In genomic region chr1:186373386-186373785, GRCm38 (mm10) we compare ENCODE assay signal across 22 mouse cellular contexts.
DNase-seq lines count a peak whose midpoint lies in the region; ATAC-seq and TF ChIP-seq lines count a peak whose summit lies in the region.
"Had no signal": no experiment of that assay in that cellular context is flagged by ENCODE, and none has a peak within 500 bp of the region (broad histone marks: within the 10 kb centered on the region; RNA-seq: fewer than 3 reads in every experiment).

No protein-coding gene starts in this region.

- H3K4me1 ChIP-seq in liver, postnatal 0 days (ENCODE audit: insufficient read depth), result no peaks in the 10 kb centered on the region
- no peaks in the 10 kb centered on the region for H3K4me1 ChIP-seq in liver, embryonic 12.5 days
- H3K4me1 ChIP-seq in neural tube, embryonic 15.5 days, result no peaks in the 10 kb centered on the region
- H3K4me1 ChIP-seq in embryonic facial prominence, embryonic 15.5 days, result peaks cover 3% of the 10 kb centered on the region; the same call in 1 of the 2 replicates
- H3K4me1 ChIP-seq: hindbrain, embryonic 15.5 days had no signal

- H3K4me3 ChIP-seq in liver, postnatal 0 days (ENCODE audit: low read depth, low read length), result no peak overlapping the region
- H3K4me3 ChIP-seq in liver, embryonic 12.5 days, result no peak overlapping the region
- no peak overlapping the region for H3K4me3 ChIP-seq in neural tube, embryonic 15.5 days (replicated peaks)
- H3K4me3 ChIP-seq in embryonic facial prominence, embryonic 15.5 days (replicated peaks), result no peak overlapping the region
- H3K4me3 ChIP-seq: erythroblast, embryonic 14.5 days; forebrain, embryonic 10.5 days; heart, adult 2 months; heart, embryonic 15.5 days; hindbrain, embryonic 15.5 days had no signal

- no peak for ATAC-seq in liver, postnatal 0 days
- ATAC-seq in liver, embryonic 12.5 days, result no peak
- no peak for ATAC-seq in neural tube, embryonic 15.5 days (ENCODE audit: low FRiP score)
- no peak for ATAC-seq in embryonic facial prominence, embryonic 15.5 days (ENCODE audit: insufficient number of reproducible peaks, low FRiP score, low TSS enrichment, low read depth)
- ATAC-seq in granulocyte monocyte progenitor cell, adult 5-6 weeks (replicated peaks; ENCODE audit: poor library complexity, severe bottlenecking), result no peak
- ATAC-seq: forebrain, embryonic 14.5 days; inflammation-experienced regulatory T-cells, adult 6 months had no signal

- TF ChIP-seq CTCF in liver, postnatal 0 days (IDR thresholded peaks at IDR 0.05; ENCODE audit: low read depth), result no peak

- no peaks in the 10 kb centered on the region for H3K27me3 ChIP-seq in liver, postnatal 0 days (ENCODE audit: insufficient read depth, low read length)
- H3K27me3 ChIP-seq in liver, embryonic 12.5 days (replicated peaks), result no peaks in the 10 kb centered on the region
- H3K27me3 ChIP-seq in neural tube, embryonic 15.5 days (replicated peaks), result no peaks in the 10 kb centered on the region
- H3K27me3 ChIP-seq in embryonic facial prominence, embryonic 15.5 days, result no peaks in the 10 kb centered on the region
- H3K27me3 ChIP-seq: CH12.LX; heart, embryonic 15.5 days; hindbrain, embryonic 15.5 days had no signal

- no peaks in the 10 kb centered on the region for H3K36me3 ChIP-seq in liver, postnatal 0 days (replicated peaks; ENCODE audit: insufficient read depth, low read length)
- H3K36me3 ChIP-seq in liver, embryonic 12.5 days, result no peaks in the 10 kb centered on the region
- H3K36me3 ChIP-seq in neural tube, embryonic 15.5 days, result no peaks in the 10 kb centered on the region
- no peaks in the 10 kb centered on the region for H3K36me3 ChIP-seq in embryonic facial prominence, embryonic 15.5 days
- H3K36me3 ChIP-seq: forebrain, embryonic 10.5 days; heart, embryonic 15.5 days; hindbrain, embryonic 15.5 days had no signal

- peak overlapping the region; percentile 38; the same call in 1 of the 2 replicates for H3K4me2 ChIP-seq in liver, postnatal 0 days (ENCODE audit: low read depth, low read length)
- no peak overlapping the region for H3K4me2 ChIP-seq in liver, embryonic 12.5 days
- H3K4me2 ChIP-seq in neural tube, embryonic 15.5 days, result no peak overlapping the region
- no peak overlapping the region for H3K4me2 ChIP-seq in embryonic facial prominence, embryonic 15.5 days (replicated peaks)
- H3K4me2 ChIP-seq: heart, embryonic 11.5 days; heart, embryonic 15.5 days; hindbrain, embryonic 15.5 days had no signal

- WGBS in liver, postnatal 0 days (ENCODE audit: insufficient replicate concordance), result 53% methylated on average over 4 of the region's 4 CpGs
- WGBS in liver, embryonic 12.5 days (ENCODE audit: insufficient replicate concordance), result 59% methylated on average over 4 of the region's 4 CpGs
- 51% methylated on average over 4 of the region's 4 CpGs for WGBS in neural tube, embryonic 15.5 days
- 23% methylated on average over 4 of the region's 4 CpGs for WGBS in embryonic facial prominence, embryonic 15.5 days

- no peak overlapping the region for H3K9ac ChIP-seq in liver, postnatal 0 days (replicated peaks)
- no peak overlapping the region for H3K9ac ChIP-seq in liver, embryonic 12.5 days
- no peak overlapping the region for H3K9ac ChIP-seq in neural tube, embryonic 15.5 days (replicated peaks)
- no peak overlapping the region for H3K9ac ChIP-seq in embryonic facial prominence, embryonic 15.5 days
- H3K9ac ChIP-seq: heart, embryonic 15.5 days; hindbrain, embryonic 15.5 days had no signal

- DNase-seq in liver, postnatal 0 days, result no peak
- peak; percentile 7 for DNase-seq in neural tube, embryonic 10.5 days (ENCODE audit: extremely low spot score, low spot score)
- no peak for DNase-seq in frontal cortex, adult 2 months (ENCODE audit: extremely low spot score in 1 of 2, low spot score in 1 of 2)
- DNase-seq: adrenal gland, adult 2 months; adrenal gland, postnatal 25 days; cerebellum, adult 2 months; cerebellum, postnatal 10 days; gastrocnemius, postnatal 10 days; heart, adult 2 months; heart, postnatal 14 days had no signal

- H3K9me3 ChIP-seq in liver, postnatal 0 days (ENCODE audit: low read length), result no peaks in the 10 kb centered on the region
- H3K9me3 ChIP-seq in liver, embryonic 12.5 days (replicated peaks), result no peaks in the 10 kb centered on the region
- H3K9me3 ChIP-seq in neural tube, embryonic 15.5 days (replicated peaks), result no peaks in the 10 kb centered on the region
- no peaks in the 10 kb centered on the region for H3K9me3 ChIP-seq in embryonic facial prominence, embryonic 15.5 days (replicated peaks)
- H3K9me3 ChIP-seq: forebrain, embryonic 10.5 days; heart, embryonic 15.5 days; hindbrain, embryonic 15.5 days had no signal

- TF ChIP-seq EP300 in liver, postnatal 0 days (IDR thresholded peaks at IDR 0.05; ENCODE audit: low read depth), result no peak

- no peak overlapping the region for H3K27ac ChIP-seq in liver, postnatal 0 days (ENCODE audit: low read depth)
- no peak overlapping the region for H3K27ac ChIP-seq in liver, embryonic 12.5 days
- no peak overlapping the region for H3K27ac ChIP-seq in neural tube, embryonic 15.5 days (replicated peaks)
- H3K27ac ChIP-seq in embryonic facial prominence, embryonic 15.5 days (replicated peaks), result peak overlapping the region; percentile 22; the same call in 1 of the 2 replicates
- H3K27ac ChIP-seq: forebrain, embryonic 10.5 days; heart, adult 2 months; heart, embryonic 15.5 days; hindbrain, embryonic 15.5 days had no signal
